Mouse (Mus musculus): Measurements from ENCODE around the gene Il22ra1.

DNA sequence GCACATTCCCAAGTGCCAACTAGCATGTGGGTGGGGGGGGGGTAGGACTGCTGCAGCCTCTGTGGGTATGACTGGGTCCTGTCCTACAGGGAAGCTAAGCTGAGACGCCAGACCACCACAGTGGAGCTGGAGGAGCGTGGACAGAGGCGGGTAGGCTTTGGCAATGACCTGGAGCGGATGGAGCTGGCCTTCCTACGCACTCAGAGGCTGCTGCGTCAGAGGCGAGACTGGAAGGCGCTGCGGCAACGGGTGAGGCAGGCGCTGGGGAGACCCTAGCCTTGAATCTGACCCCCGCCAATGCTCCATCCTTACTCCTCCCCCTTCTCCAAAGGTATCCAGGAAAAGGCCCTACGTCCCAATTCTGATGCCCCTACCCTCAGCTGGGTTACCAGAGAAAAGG lies 36.7 kb downstream of the Il22ra1 start:
- no peak for TF ChIP-seq CTCF (IDR thresholded peaks at IDR 0.05)
- TF ChIP-seq EP300 (IDR thresholded peaks at IDR 0.05): no peak

Measured in lung, postnatal 0 days (tissue).